Mouse (Mus musculus): Measurements from ENCODE around the gene Sh3rf1.

Sh3rf1 gene

GRCm38 (mm10) chr8:61324363-61324914 is 100.8 kb downstream of the Sh3rf1 start:
- no peak for DNase-seq (ENCODE audit: low spot score)

GRCm38 (mm10) chr8:61325014-61325715 is 101.5 kb downstream of the Sh3rf1 start:
- DNase-seq (ENCODE audit: low spot score) = no peak

GRCm38 (mm10) chr8:61326281-61326680 is 102.6 kb downstream of the Sh3rf1 start:
- DNase-seq (ENCODE audit: low spot score) = no peak

- no peak for DNase-seq (ENCODE audit: low spot score)
Measured at GRCm38 (mm10) chr8:61327333-61327732, 103.7 kb downstream of the Sh3rf1 start.

GRCm38 (mm10) chr8:61339629-61340028 is 116.0 kb downstream of the Sh3rf1 start:
- DNase-seq (ENCODE audit: low spot score) = no peak

- DNase-seq (ENCODE audit: low spot score) = no peak
Measured at GRCm38 (mm10) chr8:61340283-61340984, 116.8 kb downstream of the Sh3rf1 start.

- DNase-seq (ENCODE audit: low spot score) = no peak
Measured at GRCm38 (mm10) chr8:61341587-61342441, 118.1 kb downstream of the Sh3rf1 start.

- no peak for DNase-seq (ENCODE audit: low spot score)
Measured at GRCm38 (mm10) chr8:61342473-61343026, 118.9 kb downstream of the Sh3rf1 start.

GRCm38 (mm10) chr8:61344435-61344834 is 120.8 kb downstream of the Sh3rf1 start:
- DNase-seq (ENCODE audit: low spot score) = no peak

GRCm38 (mm10) chr8:61346941-61347340 is 123.3 kb downstream of the Sh3rf1 start:
- no peak for DNase-seq (ENCODE audit: low spot score)

GRCm38 (mm10) chr8:61347526-61347925 is 123.9 kb downstream of the Sh3rf1 start:
- no peak for DNase-seq (ENCODE audit: low spot score)

- no peak for DNase-seq (ENCODE audit: low spot score)
Measured at GRCm38 (mm10) chr8:61348029-61348428, 124.4 kb downstream of the Sh3rf1 start.

GRCm38 (mm10) chr8:61348518-61348917 is 124.8 kb downstream of the Sh3rf1 start:
- no peak for DNase-seq (ENCODE audit: low spot score)

- DNase-seq (ENCODE audit: low spot score) = no peak
Measured at GRCm38 (mm10) chr8:61350443-61350842, 126.8 kb downstream of the Sh3rf1 start.

GRCm38 (mm10) chr8:61351638-61352037 is 128.0 kb downstream of the Sh3rf1 start:
- no peak for DNase-seq (ENCODE audit: low spot score)

GRCm38 (mm10) chr8:61355503-61355902 is 131.8 kb downstream of the Sh3rf1 start:
- no peak for DNase-seq (ENCODE audit: low spot score)

GRCm38 (mm10) chr8:61359004-61359403 is 135.3 kb downstream of the Sh3rf1 start:
- DNase-seq (ENCODE audit: low spot score) = no peak

- DNase-seq (ENCODE audit: low spot score) = no peak
Measured at GRCm38 (mm10) chr8:61359851-61360272, 136.2 kb downstream of the Sh3rf1 start.

GRCm38 (mm10) chr8:61360362-61360761 is 136.7 kb downstream of the Sh3rf1 start:
- DNase-seq (ENCODE audit: low spot score) = no peak

- DNase-seq (ENCODE audit: low spot score) = no peak
Measured at GRCm38 (mm10) chr8:61361476-61361875, 137.8 kb downstream of the Sh3rf1 start.

- DNase-seq (ENCODE audit: low spot score) = no peak
Measured at GRCm38 (mm10) chr8:61362301-61362913, 138.7 kb downstream of the Sh3rf1 start.

- no peak for DNase-seq (ENCODE audit: low spot score)
Measured at GRCm38 (mm10) chr8:61373303-61373702, 149.6 kb downstream of the Sh3rf1 start.
